In the genomic region with DNA sequence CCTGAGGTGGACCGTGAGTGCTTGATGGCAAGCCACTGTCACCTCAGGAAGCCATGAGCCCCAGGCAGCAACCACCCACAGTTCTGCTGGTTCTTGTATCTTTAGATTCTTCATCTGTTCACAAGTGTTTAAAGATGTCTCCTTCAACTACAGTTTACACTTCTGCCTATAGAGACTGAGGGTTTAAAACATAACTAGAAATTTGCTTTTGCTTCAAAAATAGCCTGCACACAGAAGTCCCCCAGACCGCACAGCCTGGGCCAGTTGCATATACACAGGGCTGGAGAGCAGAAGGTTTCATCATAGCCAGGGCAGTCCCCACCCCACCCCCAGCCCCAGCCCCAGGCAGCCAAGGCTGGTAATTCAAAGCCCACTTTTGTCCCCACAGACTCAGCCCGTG, we compare ENCODE assay signal across 21 mouse cellular contexts.
"Had no signal": no experiment of that assay in that cellular context is flagged by ENCODE, and none has a peak within 500 bp of the region (broad histone marks: within the 10 kb centered on the region; RNA-seq: fewer than 3 reads in every experiment).

No protein-coding gene starts in this region.

- H3K9ac ChIP-seq: kidney, embryonic 15.5 days; limb, embryonic 12.5 days; limb, embryonic 15.5 days; liver, embryonic 14.5 days; liver, postnatal 0 days; lung, embryonic 15.5 days; midbrain, embryonic 12.5 days; midbrain, embryonic 15.5 days; neural tube, embryonic 13.5 days; stomach, embryonic 15.5 days had no signal

- H3K9me3 ChIP-seq: kidney, embryonic 15.5 days; limb, embryonic 12.5 days; limb, embryonic 15.5 days; lung, embryonic 15.5 days; midbrain, embryonic 12.5 days; midbrain, embryonic 15.5 days; neural tube, embryonic 13.5 days; stomach, embryonic 15.5 days had no signal

- DNase-seq: kidney, adult 8-10 months; kidney, postnatal 10 days; kidney, postnatal 36 days; liver, postnatal 0 days; lung, postnatal 10 days; lung, postnatal 4 days; retina, postnatal 1 day; right cerebral cortex, postnatal 25 days; spleen, adult 18-20 months; thymus, postnatal 25 days had no signal

- H3K27me3 ChIP-seq: kidney, embryonic 15.5 days; limb, embryonic 12.5 days; limb, embryonic 15.5 days; lung, embryonic 15.5 days; midbrain, embryonic 12.5 days; midbrain, embryonic 15.5 days; neural tube, embryonic 13.5 days; stomach, embryonic 15.5 days had no signal

- ATAC-seq: liver, postnatal 0 days; midbrain, embryonic 15.5 days had no signal

- H3K36me3 ChIP-seq: lung, embryonic 15.5 days; midbrain, embryonic 12.5 days; stomach, embryonic 15.5 days had no signal

- H3K27ac ChIP-seq: kidney, embryonic 15.5 days; limb, embryonic 15.5 days; liver, embryonic 14.5 days; lung, embryonic 15.5 days; midbrain, embryonic 12.5 days; midbrain, embryonic 15.5 days; neural tube, embryonic 13.5 days; stomach, embryonic 15.5 days had no signal

- H3K4me3 ChIP-seq: kidney, embryonic 15.5 days; limb, embryonic 12.5 days; limb, embryonic 15.5 days; lung, embryonic 15.5 days; midbrain, embryonic 12.5 days; midbrain, embryonic 15.5 days; myocyte; neural tube, embryonic 13.5 days; stomach, embryonic 15.5 days had no signal

- H3K4me2 ChIP-seq: kidney, embryonic 15.5 days; limb, embryonic 12.5 days; limb, embryonic 15.5 days; liver, embryonic 11.5 days; lung, embryonic 15.5 days; midbrain, embryonic 12.5 days; midbrain, embryonic 15.5 days; neural tube, embryonic 13.5 days; stomach, embryonic 15.5 days had no signal
